Mouse (Mus musculus) gastrocnemius, adult 2 months (tissue): ENCODE results near the gene Rala. TPM values are rescaled to one million over a fixed set of nuclear protein-coding genes. Genes with fewer than 3 reads are reported as not detected.
A peak's percentile ranks its signal among the peaks of the same experiment; 100 is the strongest.
"Not testable (repeated sequence)": the region's sequence is repeated elsewhere in the genome, so short reads cannot be mapped to it uniquely, and the experiment has no call there.

Experiments used
- DNase-seq: peaks from one replicate; pipeline ENCODE4 v3.0.0; 2022
- H3K27ac ChIP-seq: fragments of 200-600 bp; 2 replicates; pipeline ENCODE4 v1.8.1; 2022; ENCODE audit warnings: mild to moderate bottlenecking
- H3K4me3 ChIP-seq: fragments of 200-600 bp; 2 replicates; pipeline ENCODE4 v1.8.1; 2022; ENCODE audit warnings: mild to moderate bottlenecking, moderate library complexity
- CTCF ChIP-seq: fragments of 200-600 bp; IDR thresholded peaks from 2 replicates; pipeline ENCODE4 v1.8.1; 2022; ENCODE audit warnings: antibody characterized with exemption, mild to moderate bottlenecking, moderate library complexity
- intact Hi-C: fragments of 180-260 bp; cut with DNase I; formaldehyde crosslinking; loops from one replicate; pipeline ENCODE4 v1.15.1; 2025
- total RNA-seq, 2 experiments: library from RNA; stranded (reverse); gene quantifications; 2 replicates each; pipeline ENCODE4 v1.2.3; 2021

Rala gene
- total RNA-seq, 2 experiments from 2014 or later, result 21.0 to 30.7 TPM

DNA sequence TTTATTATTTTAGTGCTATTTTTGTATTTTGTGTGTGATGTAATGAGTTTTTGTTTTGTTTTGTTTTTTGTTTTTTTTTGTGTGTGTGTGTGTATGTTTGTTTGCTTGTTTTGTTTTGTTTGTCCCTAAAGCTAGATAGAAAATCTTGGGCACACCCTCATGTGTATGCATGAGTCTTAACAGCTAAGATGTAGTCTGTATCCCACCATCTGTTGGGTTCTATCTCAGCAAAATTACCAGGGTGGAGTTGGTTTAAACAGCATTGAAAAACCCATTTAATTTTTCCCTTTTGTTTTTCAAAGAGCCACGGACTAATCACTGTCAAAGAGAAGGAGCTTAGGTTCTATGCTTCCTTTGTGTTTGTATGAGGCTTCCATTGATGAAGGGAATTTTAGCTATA lies 10.2 kb upstream of the Rala start:
- no peak overlapping the region for H3K27ac ChIP-seq
- DNase-seq, result no peak
- H3K4me3 ChIP-seq, result no peak overlapping the region
- intact Hi-C loops, result no loop called here
- TF ChIP-seq CTCF, result no peak

DNA sequence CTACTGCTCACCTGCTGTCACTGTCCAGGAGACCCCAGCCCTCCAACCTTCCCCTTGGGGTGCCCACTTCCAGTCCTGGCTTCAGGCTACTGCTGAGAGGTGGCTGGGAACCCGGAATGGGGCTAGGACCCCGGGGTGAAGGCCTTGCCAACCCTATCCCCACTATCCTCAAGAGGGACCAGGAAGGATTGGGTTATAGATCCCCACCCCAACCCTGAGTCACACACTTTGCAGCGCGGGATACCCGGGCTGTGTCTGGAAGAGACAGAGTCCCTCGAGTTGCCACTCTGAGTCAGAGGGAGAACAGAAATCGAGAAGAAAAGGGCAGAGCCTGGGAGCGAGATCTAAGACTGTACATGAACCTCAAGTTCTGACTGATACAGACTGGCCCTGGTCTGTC lies 6.5 kb upstream of the Rala start:
- H3K4me3 ChIP-seq, H3K27ac ChIP-seq, intact Hi-C loops, DNase-seq: not testable (repeated sequence)

DNA sequence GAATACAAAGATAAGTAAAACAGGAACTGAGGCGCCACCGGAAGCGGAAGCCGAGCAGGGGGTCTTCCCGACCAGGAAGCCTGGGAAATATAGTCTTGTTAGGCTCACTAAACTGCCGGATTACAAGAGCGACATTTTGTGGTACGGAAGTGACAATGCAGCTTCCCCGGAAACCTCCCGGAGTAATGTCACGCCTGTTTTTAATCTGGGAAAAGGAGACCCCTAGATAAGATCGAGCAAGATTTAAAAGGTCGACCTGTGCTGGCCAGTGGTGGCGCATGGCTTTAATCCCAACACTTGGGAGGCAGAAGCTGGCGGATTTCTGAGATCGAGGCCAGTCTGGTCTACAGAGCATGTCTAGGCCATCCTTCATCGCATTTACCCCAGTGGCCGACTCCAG lies 5.5 kb upstream of the Rala start:
- intact Hi-C loops, result no loop called here
- no peak for DNase-seq
- TF ChIP-seq CTCF, result no peak
- Histone ChIP-seq H3K27ac (no peak overlapping the region), H3K4me3 (no peak overlapping the region)

DNA sequence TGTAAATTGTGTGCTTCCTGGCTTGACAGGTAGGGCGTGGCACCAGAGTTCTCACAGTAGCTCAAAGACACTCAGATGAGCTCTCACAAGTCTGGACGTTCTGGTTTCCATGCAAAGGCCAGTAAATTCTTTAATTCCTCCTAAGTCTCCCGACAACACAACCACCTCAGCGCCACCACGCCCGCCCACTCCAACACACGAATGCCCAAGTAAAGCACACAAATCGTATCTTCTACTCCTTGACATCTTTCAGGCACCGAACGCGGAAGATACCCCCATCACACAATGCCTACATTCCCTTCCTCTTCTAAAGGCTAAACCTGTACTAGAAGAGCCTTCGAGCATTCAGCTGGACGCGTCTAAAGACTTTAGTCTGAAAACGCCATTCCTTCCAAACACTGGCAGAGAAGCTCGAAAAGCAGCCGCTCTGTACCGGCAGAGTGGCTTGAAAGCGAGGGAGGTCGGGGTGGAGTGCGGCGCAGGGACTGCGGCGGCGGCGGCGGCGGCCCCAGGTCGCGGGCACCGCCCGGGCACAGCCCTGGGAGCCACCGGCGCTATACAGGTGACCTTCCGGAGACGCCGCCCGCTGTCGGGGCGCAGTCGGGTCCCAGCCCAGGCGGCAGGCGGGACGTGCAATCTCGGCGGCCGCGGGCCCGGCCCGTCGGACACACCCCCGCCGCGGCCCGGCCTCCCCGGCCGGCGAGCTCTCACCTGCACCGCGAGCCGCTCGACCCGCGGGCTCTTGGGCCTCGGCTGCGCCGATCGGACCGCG lies 547 bp downstream of the Rala start:
- no peak for DNase-seq
- intact Hi-C loops, result loop anchor here (5.0 kb wide), 3 partner anchors 49 to 251 kb away; partner anchors contain the start of genes Cdk13 and Yae1d1
- TF ChIP-seq CTCF, result no peak
- Histone ChIP-seq H3K4me3 (peak overlapping the region; percentile 94), H3K27ac (peak overlapping the region; percentile 94)

DNA sequence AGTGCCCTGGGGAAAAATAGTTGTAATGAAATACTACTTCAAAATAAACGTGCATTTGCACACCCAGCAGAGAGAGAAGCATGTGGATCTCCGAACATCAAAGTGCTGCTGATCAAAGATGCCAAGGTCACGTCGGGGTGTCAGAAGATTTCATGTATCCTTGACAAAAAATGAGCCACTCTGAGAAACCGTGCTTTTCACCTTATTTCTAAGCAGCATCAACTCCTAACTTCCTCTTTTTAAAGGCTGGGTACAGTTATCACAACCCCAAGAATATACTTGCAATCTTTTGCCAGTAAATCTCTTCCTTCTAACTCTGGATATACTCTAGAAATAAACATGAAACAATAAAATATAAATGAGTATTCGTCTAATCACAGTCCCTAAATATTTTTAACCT lies 1.7 kb downstream of the Rala start:
- intact Hi-C loops, result loop anchor here (5.0 kb wide), 3 partner anchors 50 to 250 kb away; partner anchors contain the start of genes Cdk13 and Yae1d1
- Histone ChIP-seq H3K27ac (no peak overlapping the region), H3K4me3 (no peak overlapping the region)
- no peak for TF ChIP-seq CTCF
- DNase-seq, result no peak

DNA sequence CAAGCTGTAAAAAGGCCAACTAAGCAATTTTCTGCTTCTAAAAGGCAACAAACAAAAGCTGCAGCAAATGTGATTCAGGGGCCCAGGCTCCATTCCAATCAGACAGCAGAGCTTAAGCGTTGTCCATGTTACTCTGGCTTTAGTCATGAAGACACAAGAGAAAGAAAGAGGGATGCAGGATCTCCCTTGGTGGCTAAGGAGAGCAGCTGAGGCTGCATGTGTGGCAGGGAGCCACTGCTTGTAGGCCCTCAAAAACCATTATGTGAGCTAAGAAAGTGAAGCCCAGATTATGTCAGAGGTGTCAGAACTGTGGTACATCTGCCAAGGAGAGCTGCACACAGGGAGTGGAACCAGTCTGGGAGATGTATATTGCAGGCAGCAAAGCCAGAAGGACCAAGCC lies 36.7 kb downstream of the Rala start:
- DNase-seq, result no peak
- intact Hi-C loops, result no loop called here
- no peak overlapping the region for H3K4me3 ChIP-seq
- no peak for TF ChIP-seq CTCF
- H3K27ac ChIP-seq, result no peak overlapping the region

DNA sequence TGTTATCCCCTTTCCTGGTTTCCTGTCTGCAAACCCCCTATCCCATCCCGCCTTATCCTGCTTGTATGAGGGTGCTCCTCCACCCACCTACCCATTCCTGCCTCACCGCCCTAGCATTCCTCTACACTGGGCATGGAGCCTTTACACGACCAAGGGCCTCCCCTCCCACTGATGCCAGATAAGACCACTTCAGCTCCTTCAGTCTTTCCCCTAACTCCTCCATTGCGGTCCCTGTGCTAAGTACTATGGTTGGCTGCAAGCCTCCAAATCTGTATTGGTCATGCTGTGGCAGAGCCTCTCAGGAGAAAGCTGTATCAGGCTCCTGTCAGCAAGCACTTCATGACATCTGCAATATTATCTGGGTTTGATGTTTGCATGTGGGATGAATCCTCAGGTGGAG lies 42.6 kb downstream of the Rala start:
- Histone ChIP-seq H3K27ac (no peak overlapping the region), H3K4me3 (no peak overlapping the region)
- no peak for DNase-seq
- TF ChIP-seq CTCF, result no peak
- intact Hi-C loops, result no loop called here

DNA sequence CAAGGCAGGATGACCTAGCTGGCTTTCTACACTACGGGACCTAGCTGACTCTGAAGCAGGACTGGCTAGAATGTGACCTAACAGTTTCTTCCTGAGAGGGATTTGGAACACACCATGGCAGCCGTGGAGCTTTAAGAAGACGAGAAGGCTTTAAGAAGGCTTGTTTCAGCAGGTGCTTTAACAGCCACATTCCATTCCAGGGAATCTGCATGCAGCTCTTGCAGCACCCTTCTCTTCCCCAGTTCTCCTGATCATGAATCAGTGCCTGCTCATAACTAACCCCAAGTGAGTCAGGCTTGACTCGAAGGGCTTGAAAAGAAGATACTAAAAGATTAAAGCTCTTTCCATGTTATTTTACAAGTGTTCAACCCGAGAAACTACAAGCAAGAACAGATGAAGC lies 43.4 kb downstream of the Rala start:
- intact Hi-C loops, result no loop called here
- Histone ChIP-seq H3K27ac (no peak overlapping the region), H3K4me3 (no peak overlapping the region)
- DNase-seq, result no peak
- TF ChIP-seq CTCF, result no peak

DNA sequence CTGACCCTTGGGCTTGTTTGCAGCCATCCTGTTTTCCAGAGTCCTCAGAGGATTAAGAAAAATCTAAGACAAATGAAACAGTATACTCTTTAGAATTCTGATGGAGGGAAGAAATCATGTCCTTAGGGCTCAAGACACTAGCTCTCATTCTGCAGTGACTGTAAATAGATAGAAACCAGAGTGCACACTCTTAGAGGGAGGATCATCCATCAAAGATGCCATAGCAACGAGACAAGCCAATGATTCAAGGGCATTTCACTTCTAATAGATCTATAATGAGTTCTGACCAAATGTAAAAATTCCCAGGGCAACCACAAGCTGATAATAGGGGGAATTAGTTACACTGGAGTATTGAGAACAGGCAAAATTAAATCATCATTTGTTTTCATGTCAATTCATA lies 47.0 kb downstream of the Rala start:
- no peak for TF ChIP-seq CTCF
- no peak overlapping the region for H3K27ac ChIP-seq
- no peak overlapping the region for H3K4me3 ChIP-seq
- DNase-seq, result no peak
- intact Hi-C loops, result no loop called here

DNA sequence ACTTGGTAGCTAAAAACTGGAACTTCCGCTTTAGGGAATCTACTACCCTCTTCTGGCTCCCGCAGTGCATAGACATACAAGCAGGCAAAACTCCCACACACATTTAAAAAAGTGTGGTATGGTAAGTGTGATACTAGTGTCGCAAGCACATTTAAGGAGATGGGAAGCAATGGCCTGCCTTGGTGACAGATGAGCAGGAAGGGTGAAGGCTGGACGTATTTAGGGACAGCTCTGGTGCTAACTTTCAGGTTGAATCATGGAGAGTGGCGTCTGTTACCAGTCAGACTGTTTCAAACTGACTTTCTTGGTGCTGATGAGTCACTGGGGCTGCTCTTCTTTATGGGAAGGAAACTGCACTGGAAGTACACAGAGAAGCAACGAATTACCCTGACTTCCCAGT lies 52.5 kb downstream of the Rala start:
- TF ChIP-seq CTCF, result no peak
- intact Hi-C loops, result no loop called here
- no peak for DNase-seq
- no peak overlapping the region for H3K27ac ChIP-seq
- H3K4me3 ChIP-seq, result no peak overlapping the region

DNA sequence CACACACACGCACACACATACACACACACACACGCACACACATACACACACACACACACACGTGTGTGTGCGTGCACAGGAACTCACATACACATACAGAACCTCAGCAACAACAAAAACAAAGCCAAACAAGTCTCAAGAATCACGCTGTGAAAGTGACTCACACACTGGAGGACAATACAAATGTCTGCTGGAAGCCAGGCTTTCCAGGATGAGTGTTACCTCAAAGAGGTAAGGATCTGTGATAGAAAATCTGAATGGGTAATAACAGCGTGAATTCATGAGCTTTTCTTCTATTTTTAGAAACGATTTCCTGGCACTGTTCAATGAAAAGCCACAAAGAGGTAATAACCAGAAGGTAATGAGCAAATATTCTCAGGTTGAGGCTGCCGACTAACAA lies 59.8 kb downstream of the Rala start:
- intact Hi-C loops, result no loop called here
- no peak for DNase-seq
- no peak for TF ChIP-seq CTCF
- Histone ChIP-seq H3K27ac (no peak overlapping the region), H3K4me3 (no peak overlapping the region)

DNA sequence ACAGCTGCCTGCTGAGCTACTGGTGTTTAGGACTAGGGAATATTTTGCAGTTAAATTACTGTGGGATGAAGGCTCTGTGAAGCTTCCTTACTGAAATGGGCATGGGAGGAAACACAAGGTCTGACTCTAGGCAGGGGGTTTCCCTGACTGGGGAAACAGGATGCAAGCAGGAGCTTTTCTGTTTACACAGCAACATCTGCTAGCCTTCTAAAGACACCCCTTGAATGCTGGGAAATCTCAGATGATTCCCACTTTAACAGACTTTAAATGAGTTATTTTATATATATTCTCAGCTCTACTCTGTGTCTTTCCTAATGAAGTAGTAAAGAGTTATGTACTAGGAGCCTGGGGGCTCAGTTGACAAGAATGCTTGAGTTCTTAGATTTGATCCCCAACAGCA lies 65.0 kb downstream of the Rala start:
- no peak overlapping the region for H3K4me3 ChIP-seq
- DNase-seq, result no peak
- H3K27ac ChIP-seq, result no peak overlapping the region
- no peak for TF ChIP-seq CTCF
- intact Hi-C loops, result no loop called here

DNA sequence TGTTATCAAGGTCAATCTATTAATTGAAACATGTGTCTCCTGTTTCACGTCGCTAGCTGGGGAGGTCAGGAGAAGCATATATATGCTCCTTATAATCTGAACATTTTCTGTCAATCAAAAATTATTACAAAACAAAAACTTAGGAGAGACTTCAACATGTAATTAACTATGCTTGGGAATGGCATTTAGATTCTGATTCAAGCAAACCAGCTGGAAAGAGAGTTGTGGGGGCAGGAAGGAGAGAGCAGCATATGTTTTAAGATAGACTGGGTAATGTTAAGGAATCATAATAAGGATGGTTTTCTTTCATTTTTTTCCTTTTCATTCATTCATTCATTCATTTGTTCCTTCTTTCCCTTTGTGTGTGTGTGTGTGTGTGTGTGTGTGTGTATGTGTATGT lies 77.3 kb downstream of the Rala start:
- H3K4me3 ChIP-seq, result no peak overlapping the region
- intact Hi-C loops, result no loop called here
- DNase-seq, result no peak
- H3K27ac ChIP-seq, result no peak overlapping the region
- TF ChIP-seq CTCF, result no peak

DNA sequence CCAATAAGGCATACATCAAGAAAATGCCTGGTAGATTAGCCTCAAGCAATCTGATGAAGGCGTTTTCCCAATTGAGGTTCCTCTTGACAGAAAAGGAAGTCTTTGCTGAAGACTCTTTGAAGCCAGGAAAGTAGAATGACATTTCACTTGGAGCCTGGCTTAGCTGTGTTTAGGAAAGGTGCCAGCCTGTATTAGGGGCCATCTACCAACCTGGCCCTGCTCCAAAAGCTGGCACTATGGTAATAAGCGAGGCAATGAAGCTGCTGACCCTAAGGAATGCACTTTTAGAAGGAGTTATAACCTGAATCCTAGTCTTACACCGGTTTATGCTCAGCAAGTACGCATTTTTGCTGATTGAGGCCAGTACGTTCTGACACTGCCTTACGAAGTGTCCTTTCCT lies 83.5 kb downstream of the Rala start:
- H3K4me3 ChIP-seq, result no peak overlapping the region
- intact Hi-C loops, result no loop called here
- H3K27ac ChIP-seq, result no peak overlapping the region
- no peak for TF ChIP-seq CTCF
- no peak for DNase-seq
